Mouse (Mus musculus) spleen, adult 2 months (tissue): ENCODE results near the gene Dock10. TPM values are rescaled to one million over a fixed set of nuclear protein-coding genes. Genes with fewer than 3 reads are reported as not detected.

ENCODE experiments used
- DNase-seq, 2 experiments: peaks; one replicate each; pipeline versions ENCODE4 v3.0.0 to v3.0.0-alpha.2; 2012 to 2021; ENCODE audit warnings: low spot score in 2 of 2, low read depth in 1 of 2
- H3K27ac ChIP-seq: fragments of 200-500 bp; 2 replicates; pipeline ENCODE4 v1.5.1; 2012; ENCODE audit warnings: low read length, inconsistent platforms; ENCODE audit not compliant: insufficient read depth
- H3K27me3 ChIP-seq: fragments of 200-500 bp; 2 replicates; pipeline ENCODE4 v1.6.1; 2012; ENCODE audit warnings: mild to moderate bottlenecking, moderate library complexity, low read length, inconsistent platforms; ENCODE audit not compliant: control insufficient read depth, insufficient read depth
- H3K36me3 ChIP-seq: fragments of 200-500 bp; 2 replicates; pipeline ENCODE4 v1.6.1; 2012; ENCODE audit warnings: mild to moderate bottlenecking, low read length, inconsistent platforms; ENCODE audit not compliant: control insufficient read depth, insufficient read depth
- H3K4me1 ChIP-seq: fragments of 200-500 bp; 2 replicates; pipeline ENCODE4 v1.6.1; 2011; ENCODE audit warnings: inconsistent platforms; ENCODE audit not compliant: control insufficient read depth, insufficient read depth, insufficient read length
- H3K4me3 ChIP-seq: fragments of 200-500 bp; 2 replicates; pipeline ENCODE4 v1.5.1; 2011; ENCODE audit warnings: mild to moderate bottlenecking, inconsistent platforms; ENCODE audit not compliant: insufficient read depth, insufficient read length; ENCODE audit errors: extremely low read depth
- CTCF ChIP-seq: fragments of 200-500 bp; IDR thresholded peaks from 2 replicates; pipeline ENCODE4 v1.5.1; 2011; ENCODE audit warnings: mild to moderate bottlenecking, inconsistent platforms; ENCODE audit not compliant: insufficient read depth, insufficient read length, insufficient replicate concordance; ENCODE audit errors: extremely low read depth
- POLR2A ChIP-seq: fragments of 200-500 bp; IDR thresholded peaks from 2 replicates; pipeline ENCODE4 v1.6.1; 2011; ENCODE audit warnings: low read depth, low read length, inconsistent platforms
- WGBS: fragments of 180-500 bp; shearing (Covaris S2); methylation state at CpG from one replicate; pipeline ENCODE4 v1.1.7; 2018; 5-methylcytosine and 5-hydroxymethylcytosine counted together
- polyA plus RNA-seq: library from polyadenylated mRNA; depleted of rRNA; stranded (reverse); fragments of >200 nt; gene quantifications from 2 replicates; pipeline ENCODE4 v1.2.3, GENCODE M21; 2012

The Dock10 gene
- polyA plus RNA-seq, 1 experiment: 28.5 TPM

DNA sequence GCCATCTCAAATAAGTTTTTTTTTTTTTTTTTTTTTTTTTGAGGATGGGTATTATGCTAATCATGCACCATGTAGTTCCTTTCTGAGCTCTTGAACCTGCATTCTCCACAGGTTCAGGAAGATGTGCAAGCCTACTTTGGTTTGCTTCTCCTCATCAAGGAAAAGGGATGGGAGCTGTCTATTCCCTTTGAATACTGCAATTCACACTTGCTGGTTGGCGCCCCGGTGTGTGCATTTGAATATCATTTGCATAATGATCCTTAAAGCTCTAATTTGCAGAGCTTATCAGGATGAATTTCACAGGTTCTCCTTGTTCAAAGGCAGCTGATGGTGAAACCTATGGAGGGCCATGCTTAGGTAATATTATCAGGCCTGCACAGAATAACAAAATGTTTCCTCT, 237.9 kb downstream of the Dock10 start:
- WGBS: 74% methylated on average over 2 of the region's 2 CpGs
- no peak for TF ChIP-seq POLR2A
- no peak for TF ChIP-seq CTCF
- Histone ChIP-seq H3K4me1 (no peaks in the 10 kb centered on the region), H3K36me3 (peaks cover 35% of the 10 kb centered on the region), H3K27me3 (no peaks in the 10 kb centered on the region), H3K4me3 (no peak overlapping the region), H3K27ac (no peak overlapping the region)
- no peak for DNase-seq

DNA sequence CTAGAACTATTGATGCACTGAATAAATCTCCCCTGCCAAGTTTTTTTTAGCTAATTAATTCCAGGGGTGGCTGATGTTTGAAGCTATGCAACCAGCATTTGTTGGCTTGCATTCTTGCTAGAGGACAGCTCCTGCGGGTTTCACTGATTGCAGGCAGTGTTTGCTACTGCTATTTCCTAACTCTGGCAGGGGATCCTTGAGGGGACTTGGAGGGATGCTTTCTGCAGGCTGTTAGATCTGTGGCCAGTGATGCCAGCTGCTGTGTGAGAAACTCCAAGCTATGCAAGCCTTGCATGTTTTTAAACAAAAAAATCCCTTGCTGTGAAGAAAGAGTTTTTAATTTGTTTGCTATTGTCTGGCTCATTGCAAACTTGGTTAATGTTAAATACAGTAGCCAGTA, 238.4 kb downstream of the Dock10 start:
- H3K27me3 ChIP-seq: no peaks in the 10 kb centered on the region
- no peak for TF ChIP-seq POLR2A
- TF ChIP-seq CTCF: no peak
- H3K4me1 ChIP-seq: no peaks in the 10 kb centered on the region
- 76% methylated on average over 1 of the region's 1 CpGs for WGBS
- H3K4me3 ChIP-seq: no peak overlapping the region
- no peak for DNase-seq
- H3K27ac ChIP-seq: no peak overlapping the region
- H3K36me3 ChIP-seq: peaks cover 40% of the 10 kb centered on the region

DNA sequence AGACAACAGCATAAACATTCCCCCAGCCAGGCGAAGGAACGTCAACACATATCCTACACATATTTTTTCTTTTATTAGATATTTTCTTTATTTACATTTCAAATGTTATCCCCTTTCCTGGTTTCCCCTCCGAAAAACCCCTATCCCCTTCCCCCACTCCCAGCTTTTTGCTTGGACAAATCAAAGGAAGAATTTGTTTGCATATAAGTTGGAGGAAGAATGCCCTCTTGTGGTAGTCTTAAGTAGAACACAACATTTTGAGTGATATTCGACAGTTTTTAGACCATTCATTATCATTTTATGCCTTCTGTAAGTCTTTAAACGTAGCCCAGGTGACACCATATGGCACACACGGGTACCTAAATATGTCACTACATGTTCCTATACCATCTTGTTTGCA, 242.5 kb downstream of the Dock10 start:
- no peak overlapping the region for H3K4me3 ChIP-seq
- TF ChIP-seq CTCF: no peak
- TF ChIP-seq POLR2A: no peak
- peaks cover 42% of the 10 kb centered on the region for H3K36me3 ChIP-seq
- WGBS: 74% methylated on average over 6 of the region's 6 CpGs
- no peaks in the 10 kb centered on the region for H3K4me1 ChIP-seq
- H3K27ac ChIP-seq: no peak overlapping the region
- DNase-seq: no peak
- H3K27me3 ChIP-seq: no peaks in the 10 kb centered on the region

- no peak for TF ChIP-seq POLR2A
- TF ChIP-seq CTCF: no peak
- WGBS: 87% methylated on average over 8 of the region's 8 CpGs
- peak in 1 of 2 experiments; percentile 5 for DNase-seq
These were observed 245.9 kb downstream of the Dock10 start for GRCm38 (mm10) chr1:80512210-80512948.

DNA sequence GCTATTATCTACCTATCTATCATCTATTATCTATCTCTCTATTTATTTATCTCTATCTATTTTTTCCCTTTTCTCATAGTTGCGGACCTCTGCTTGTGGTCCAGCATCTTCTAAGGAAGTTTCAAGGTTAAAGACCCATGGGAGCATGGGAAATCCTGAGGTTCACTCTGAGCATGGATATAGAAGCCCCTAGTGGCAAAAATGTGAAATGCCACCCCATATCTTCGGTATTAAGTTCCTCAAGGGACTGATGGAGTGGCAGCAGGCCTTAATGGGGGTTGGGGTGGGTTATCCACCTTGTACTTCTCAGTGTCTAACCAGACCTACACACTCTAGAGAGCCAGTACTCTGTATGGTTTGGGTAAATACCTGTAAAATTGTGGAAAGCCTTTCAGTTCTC, 253.6 kb downstream of the Dock10 start:
- H3K27me3 ChIP-seq: no peaks in the 10 kb centered on the region
- H3K4me3 ChIP-seq: no peak overlapping the region
- WGBS: 75% methylated on average over 2 of the region's 2 CpGs
- no peak overlapping the region for H3K27ac ChIP-seq
- no peak for TF ChIP-seq CTCF
- TF ChIP-seq POLR2A: no peak
- no peak for DNase-seq
- H3K4me1 ChIP-seq: no peaks in the 10 kb centered on the region
- peaks cover 41% of the 10 kb centered on the region for H3K36me3 ChIP-seq

More at GRCm38 (mm10) chr1:80512210-80512948, 245.9 kb downstream of the Dock10 start:
- Histone ChIP-seq H3K36me3 (peaks cover 46% of the 10 kb centered on the region), H3K27ac (no peak overlapping the region), H3K27me3 (no peaks in the 10 kb centered on the region), H3K4me1 (no peaks in the 10 kb centered on the region), H3K4me3 (no peak overlapping the region)

DNA sequence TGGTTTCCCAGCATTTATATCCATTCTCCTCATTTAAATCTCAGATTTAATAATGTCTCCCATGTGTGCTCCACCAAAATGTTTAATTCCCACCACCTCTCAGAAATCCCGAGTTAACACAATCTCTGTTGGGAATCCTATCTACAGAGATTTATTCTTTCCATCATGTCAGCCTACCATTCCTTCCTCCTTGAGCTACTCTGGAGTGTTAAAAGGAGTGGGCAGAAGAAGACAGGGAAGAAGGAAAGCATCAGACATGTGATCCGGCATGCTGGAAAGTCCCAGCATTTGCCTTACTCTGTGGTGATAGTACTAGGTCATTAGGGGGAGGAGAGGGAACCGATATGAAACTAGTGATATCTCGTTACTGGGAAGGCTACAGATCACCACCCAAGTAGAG, 254.2 kb downstream of the Dock10 start:
- no peaks in the 10 kb centered on the region for H3K4me1 ChIP-seq
- no peak overlapping the region for H3K27ac ChIP-seq
- TF ChIP-seq CTCF (no peak), POLR2A (no peak)
- WGBS: 91% methylated on average over 4 of the region's 4 CpGs
- DNase-seq: no peak
- H3K27me3 ChIP-seq: no peaks in the 10 kb centered on the region
- H3K4me3 ChIP-seq: no peak overlapping the region
- H3K36me3 ChIP-seq: peaks cover 41% of the 10 kb centered on the region

- Histone ChIP-seq H3K4me1 (no peaks in the 10 kb centered on the region), H3K4me3 (no peak overlapping the region), H3K27ac (no peak overlapping the region), H3K36me3 (peaks cover 36% of the 10 kb centered on the region), H3K27me3 (no peaks in the 10 kb centered on the region)
- 91% methylated on average over 9 of the region's 9 CpGs for WGBS
- no peak for TF ChIP-seq CTCF
- TF ChIP-seq POLR2A: no peak
- DNase-seq: no peak
These were observed 255.7 kb downstream of the Dock10 start for GRCm38 (mm10) chr1:80502456-80503165.
